Mouse (Mus musculus): ENCODE data around the gene Tmem17. TPM values are rescaled to one million over a fixed set of nuclear protein-coding genes. Genes with fewer than 3 reads are reported as not detected.

Gene Tmem17
- polyA plus RNA-seq, 1 experiment from 2014 or later, result 19.6 TPM

DNA sequence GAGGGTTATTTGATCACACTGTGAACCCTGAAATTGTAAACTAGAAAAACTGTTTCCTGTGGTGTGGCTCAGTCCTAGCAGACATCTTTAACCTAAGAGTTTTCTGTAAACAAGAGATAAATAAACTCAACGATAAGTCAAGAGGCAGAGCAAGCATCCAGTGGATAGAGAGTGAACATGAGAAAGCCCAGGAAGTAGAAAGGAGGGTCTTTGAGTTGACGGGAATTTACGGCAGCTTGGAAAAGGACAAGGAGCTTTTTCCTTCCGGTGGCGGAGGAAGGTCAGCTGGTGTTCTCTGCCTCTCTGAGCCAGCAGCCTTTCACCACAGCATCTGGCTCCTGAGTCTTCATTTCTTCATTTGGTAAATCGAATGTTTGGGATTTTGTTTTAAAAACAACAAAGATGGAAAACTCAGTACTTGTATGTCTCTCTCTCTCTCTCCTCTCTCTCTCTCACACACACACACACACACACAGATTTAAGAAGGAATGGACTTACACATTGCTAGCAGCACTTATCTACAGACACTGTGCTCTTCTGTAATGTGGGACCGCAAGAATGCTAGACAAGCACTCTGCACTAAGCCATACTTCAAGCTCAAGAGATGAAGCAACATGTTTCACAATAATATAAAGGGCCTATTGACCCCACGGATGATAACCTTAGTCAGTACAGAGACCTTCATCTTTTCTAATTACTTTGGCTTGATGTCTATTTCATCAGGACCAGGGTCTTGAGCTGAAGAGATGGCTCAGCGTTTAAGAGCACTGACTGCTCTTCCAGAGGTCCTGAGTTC, 10.9 kb upstream of the Tmem17 start:
- Histone ChIP-seq H3K4me1 (replicated peaks; ENCODE audit: control insufficient read depth, insufficient read depth, low read length) (no peaks in the 10 kb centered on the region), H3K4me3 (replicated peaks; ENCODE audit: low read length) (no peak overlapping the region), H3K4me2 (ENCODE audit: low read length) (no peak overlapping the region), H3K36me3 (ENCODE audit: control insufficient read depth, insufficient read depth) (no peaks in the 10 kb centered on the region), H3K9ac (replicated peaks; ENCODE audit: low read depth, low read length) (no peak overlapping the region), H3K27me3 (replicated peaks; ENCODE audit: control insufficient read depth, insufficient read depth, low read length) (no peaks in the 10 kb centered on the region), H3K27ac (ENCODE audit: low read length) (no peak overlapping the region), H3K9me3 (ENCODE audit: control insufficient read depth, low read length) (no peaks in the 10 kb centered on the region)
- 85% methylated on average over 9 of the region's 9 CpGs for WGBS
- no peak for ATAC-seq

GRCm38 (mm10) chr11:22513075-22513474, 1.2 kb downstream of the Tmem17 start:
- Histone ChIP-seq H3K9me3 (ENCODE audit: control insufficient read depth, low read length) (no peaks in the 10 kb centered on the region), H3K4me3 (replicated peaks; ENCODE audit: low read length) (peak overlapping the region; percentile 96), H3K4me1 (replicated peaks; ENCODE audit: control insufficient read depth, insufficient read depth, low read length) (peaks cover 3% of the 10 kb centered on the region; the same call in 1 of the 2 replicates), H3K27ac (ENCODE audit: low read length) (peak overlapping the region; percentile 97), H3K27me3 (replicated peaks; ENCODE audit: control insufficient read depth, insufficient read depth, low read length) (no peaks in the 10 kb centered on the region), H3K9ac (replicated peaks; ENCODE audit: low read depth, low read length) (peak overlapping the region; percentile 99), H3K36me3 (ENCODE audit: control insufficient read depth, insufficient read depth) (no peaks in the 10 kb centered on the region), H3K4me2 (ENCODE audit: low read length) (peak overlapping the region; percentile 76)
- WGBS, result 22% methylated on average over 11 of the region's 11 CpGs
- ATAC-seq, result 0 out of 2 replicates have a peak, but pooled peaks have one; percentile 5

DNA sequence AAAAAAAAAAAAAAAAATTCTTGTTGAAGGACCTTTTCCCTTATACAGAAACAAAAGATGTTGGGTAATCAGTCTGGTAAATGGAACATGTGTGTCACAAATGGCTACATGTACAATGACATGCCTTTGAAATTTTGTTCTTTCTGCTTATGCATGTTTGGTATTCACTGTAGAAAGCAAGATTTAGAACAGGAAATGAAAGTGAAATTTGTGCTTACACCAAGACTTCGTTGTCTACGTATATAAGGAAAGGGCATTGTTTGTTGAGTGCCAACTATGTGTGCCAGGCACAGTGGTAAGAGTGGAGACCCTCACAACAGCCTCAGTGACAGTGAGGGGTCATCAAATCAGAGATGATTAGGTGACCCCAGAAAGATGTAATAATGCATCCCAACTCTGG, 3.2 kb downstream of the Tmem17 start:
- H3K4me1 ChIP-seq (replicated peaks; ENCODE audit: control insufficient read depth, insufficient read depth, low read length), result peaks cover 3% of the 10 kb centered on the region; the same call in 1 of the 2 replicates
- no peak overlapping the region for H3K9ac ChIP-seq (replicated peaks; ENCODE audit: low read depth, low read length)
- H3K4me2 ChIP-seq (ENCODE audit: low read length), result no peak overlapping the region
- no peaks in the 10 kb centered on the region for H3K27me3 ChIP-seq (replicated peaks; ENCODE audit: control insufficient read depth, insufficient read depth, low read length)
- H3K36me3 ChIP-seq (ENCODE audit: control insufficient read depth, insufficient read depth), result peaks cover 6% of the 10 kb centered on the region; the same call in 1 of the 2 replicates
- 0 out of 2 replicates have a peak, but pooled peaks cover under 1% of the 10 kb centered on the region for H3K9me3 ChIP-seq (ENCODE audit: control insufficient read depth, low read length)
- no peak overlapping the region for H3K4me3 ChIP-seq (replicated peaks; ENCODE audit: low read length)
- H3K27ac ChIP-seq (ENCODE audit: low read length), result no peak overlapping the region
- ATAC-seq, result no peak
- 98% methylated on average over 2 of the region's 2 CpGs for WGBS

GRCm38 (mm10) chr11:22518445-22518844, 6.6 kb downstream of the Tmem17 start:
- Histone ChIP-seq H3K4me3 (replicated peaks; ENCODE audit: low read length) (no peak overlapping the region), H3K4me1 (replicated peaks; ENCODE audit: control insufficient read depth, insufficient read depth, low read length) (no peaks in the 10 kb centered on the region), H3K36me3 (ENCODE audit: control insufficient read depth, insufficient read depth) (peaks cover 6% of the 10 kb centered on the region; the same call in 1 of the 2 replicates), H3K27me3 (replicated peaks; ENCODE audit: control insufficient read depth, insufficient read depth, low read length) (no peaks in the 10 kb centered on the region), H3K9me3 (ENCODE audit: control insufficient read depth, low read length) (0 out of 2 replicates have a peak, but pooled peaks cover 4% of the 10 kb centered on the region), H3K27ac (ENCODE audit: low read length) (no peak overlapping the region), H3K4me2 (ENCODE audit: low read length) (no peak overlapping the region), H3K9ac (replicated peaks; ENCODE audit: low read depth, low read length) (no peak overlapping the region)
- 90% methylated on average over 6 of the region's 6 CpGs for WGBS
- ATAC-seq, result no peak

- whole genome bisulfite sequencing, result 96% methylated on average over 4 of the region's 4 CpGs
- no peak overlapping the region for H3K4me2 ChIP-seq (ENCODE audit: low read length)
- H3K27me3 ChIP-seq (replicated peaks; ENCODE audit: control insufficient read depth, insufficient read depth, low read length), result no peaks in the 10 kb centered on the region
- H3K36me3 ChIP-seq (ENCODE audit: control insufficient read depth, insufficient read depth), result peaks cover 6% of the 10 kb centered on the region; the same call in 1 of the 2 replicates
- ATAC-seq, result no peak
- 0 out of 2 replicates have a peak, but pooled peaks cover 4% of the 10 kb centered on the region for H3K9me3 ChIP-seq (ENCODE audit: control insufficient read depth, low read length)
- no peak overlapping the region for H3K9ac ChIP-seq (replicated peaks; ENCODE audit: low read depth, low read length)
- H3K4me3 ChIP-seq (replicated peaks; ENCODE audit: low read length), result no peak overlapping the region
- no peak overlapping the region for H3K27ac ChIP-seq (ENCODE audit: low read length)
- no peaks in the 10 kb centered on the region for H3K4me1 ChIP-seq (replicated peaks; ENCODE audit: control insufficient read depth, insufficient read depth, low read length)
These were observed 8.4 kb downstream of the Tmem17 start for GRCm38 (mm10) chr11:22520251-22520650.

DNA sequence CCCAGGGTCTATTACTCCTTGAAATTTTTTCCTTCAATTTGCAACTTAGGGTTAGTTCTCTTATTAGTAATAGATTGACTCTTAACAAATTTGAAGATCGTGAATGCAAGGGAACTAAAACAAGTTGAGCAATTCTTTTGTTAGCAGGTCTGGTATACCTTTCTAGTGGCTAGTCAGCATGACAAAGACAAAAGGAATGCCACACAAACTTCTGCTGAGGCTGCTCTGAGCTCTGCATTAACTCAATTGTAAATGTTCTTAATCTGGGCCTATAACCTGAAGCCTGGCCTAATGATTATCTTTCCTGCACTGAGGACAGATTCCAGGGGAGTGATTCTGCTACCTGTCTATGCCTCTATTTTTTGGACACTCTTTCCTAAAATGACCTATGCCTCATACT, 12.7 kb downstream of the Tmem17 start:
- ATAC-seq, result no peak
- Histone ChIP-seq H3K4me3 (replicated peaks; ENCODE audit: low read length) (no peak overlapping the region), H3K4me2 (ENCODE audit: low read length) (no peak overlapping the region), H3K36me3 (ENCODE audit: control insufficient read depth, insufficient read depth) (no peaks in the 10 kb centered on the region), H3K4me1 (replicated peaks; ENCODE audit: control insufficient read depth, insufficient read depth, low read length) (no peaks in the 10 kb centered on the region), H3K27me3 (replicated peaks; ENCODE audit: control insufficient read depth, insufficient read depth, low read length) (no peaks in the 10 kb centered on the region), H3K9ac (replicated peaks; ENCODE audit: low read depth, low read length) (no peak overlapping the region), H3K9me3 (ENCODE audit: control insufficient read depth, low read length) (0 out of 2 replicates have a peak, but pooled peaks cover 8% of the 10 kb centered on the region), H3K27ac (ENCODE audit: low read length) (no peak overlapping the region)
- 82% methylated on average over 1 of the region's 1 CpGs for WGBS

DNA sequence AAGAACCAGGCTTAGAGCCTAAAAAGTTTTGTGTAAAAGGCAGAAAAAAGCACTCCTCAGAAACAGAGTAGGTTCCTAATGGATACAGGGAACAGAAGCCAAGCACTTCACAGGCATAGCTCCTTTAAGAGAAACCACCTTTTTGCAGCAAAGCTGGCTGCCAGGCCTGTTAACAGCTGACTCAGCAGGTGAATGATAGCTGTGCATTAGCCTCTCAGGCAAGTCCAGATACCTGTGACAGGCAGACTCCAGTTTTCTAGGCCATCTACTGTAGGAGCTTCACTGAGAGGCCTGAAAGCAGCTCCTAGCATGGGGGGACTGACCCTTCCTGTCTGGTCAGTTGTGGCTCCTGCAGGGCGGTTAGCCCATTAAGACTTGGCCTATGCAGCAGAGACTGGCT, 28.7 kb downstream of the Tmem17 start:
- no peaks in the 10 kb centered on the region for H3K36me3 ChIP-seq (ENCODE audit: control insufficient read depth, insufficient read depth)
- WGBS, result 85% methylated on average over 1 of the region's 1 CpGs
- H3K9me3 ChIP-seq (ENCODE audit: control insufficient read depth, low read length), result no peaks in the 10 kb centered on the region
- H3K4me3 ChIP-seq (replicated peaks; ENCODE audit: low read length), result no peak overlapping the region
- no peaks in the 10 kb centered on the region for H3K4me1 ChIP-seq (replicated peaks; ENCODE audit: control insufficient read depth, insufficient read depth, low read length)
- H3K4me2 ChIP-seq (ENCODE audit: low read length), result no peak overlapping the region
- no peak overlapping the region for H3K27ac ChIP-seq (ENCODE audit: low read length)
- no peak overlapping the region for H3K9ac ChIP-seq (replicated peaks; ENCODE audit: low read depth, low read length)
- no peaks in the 10 kb centered on the region for H3K27me3 ChIP-seq (replicated peaks; ENCODE audit: control insufficient read depth, insufficient read depth, low read length)
- ATAC-seq, result no peak

DNA sequence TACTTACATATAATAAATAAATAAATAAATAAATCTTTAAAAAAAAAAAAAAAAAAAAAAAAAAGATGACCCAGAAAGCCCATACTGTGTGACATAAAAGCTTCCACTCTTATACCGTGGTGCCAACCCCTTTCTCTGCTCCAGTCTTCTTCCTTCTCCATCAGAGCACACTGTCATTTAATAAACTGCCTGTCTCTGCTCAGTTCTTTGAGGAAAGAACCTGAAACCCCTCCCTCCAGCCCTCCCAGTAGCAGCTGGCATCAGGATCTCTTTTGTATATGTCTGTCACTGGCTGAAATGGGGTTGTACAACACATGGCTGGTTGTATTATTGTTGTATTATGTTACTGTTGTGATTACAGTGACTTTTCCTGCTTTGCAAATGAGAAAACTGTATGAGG, 48.2 kb downstream of the Tmem17 start:
- Histone ChIP-seq H3K4me3 (replicated peaks; ENCODE audit: low read length) (no peak overlapping the region), H3K27me3 (replicated peaks; ENCODE audit: control insufficient read depth, insufficient read depth, low read length) (no peaks in the 10 kb centered on the region), H3K9me3 (ENCODE audit: control insufficient read depth, low read length) (no peaks in the 10 kb centered on the region), H3K27ac (ENCODE audit: low read length) (peak overlapping the region; percentile 46), H3K36me3 (ENCODE audit: control insufficient read depth, insufficient read depth) (no peaks in the 10 kb centered on the region), H3K4me2 (ENCODE audit: low read length) (no peak overlapping the region), H3K4me1 (replicated peaks; ENCODE audit: control insufficient read depth, insufficient read depth, low read length) (peaks cover 15% of the 10 kb centered on the region), H3K9ac (replicated peaks; ENCODE audit: low read depth, low read length) (no peak overlapping the region)
- 10% methylated on average over 1 of the region's 1 CpGs for WGBS
- ATAC-seq, result peak; percentile 61

DNA sequence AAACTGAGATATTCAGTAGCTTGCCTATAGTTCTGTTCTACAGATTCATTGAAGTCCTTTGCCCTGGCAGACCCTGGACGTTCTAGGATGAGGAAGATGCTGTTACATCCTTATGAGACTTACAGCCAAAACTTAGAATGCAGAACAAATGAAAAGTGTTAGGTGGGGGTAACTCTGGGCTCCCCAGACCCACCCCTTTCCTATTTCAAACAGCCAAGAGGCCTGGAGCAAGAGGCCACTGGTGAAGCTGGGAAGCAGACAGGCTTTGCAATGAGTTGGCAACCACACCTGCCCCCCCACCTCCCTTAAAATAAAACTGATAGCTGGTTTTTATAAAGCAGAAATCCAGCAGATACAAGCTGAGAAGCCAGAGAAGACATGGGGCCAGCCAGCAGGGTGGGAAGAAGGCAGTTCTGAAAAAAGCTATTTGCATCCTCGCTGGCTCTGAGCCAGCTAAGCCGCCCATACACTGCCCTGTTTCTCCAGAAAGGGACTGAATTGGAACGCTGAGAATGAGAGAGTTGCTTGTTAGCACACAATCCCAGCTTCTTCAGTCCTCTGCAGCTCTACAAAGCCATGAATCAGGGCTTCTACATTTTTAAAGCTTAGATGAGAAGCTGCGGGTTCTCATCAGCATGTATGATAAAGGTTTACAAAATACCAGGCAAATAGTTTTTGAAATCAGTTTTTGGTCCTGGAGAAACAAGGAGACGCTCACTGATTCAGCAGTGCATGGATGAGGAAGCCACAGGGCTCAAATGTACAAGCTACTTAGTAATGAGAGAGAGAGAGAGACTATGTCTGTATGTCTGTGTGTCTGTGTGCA, 48.8 kb downstream of the Tmem17 start:
- 7% methylated on average over 6 of the region's 6 CpGs for WGBS
- peak overlapping the region; percentile 1; the same call in 1 of the 2 replicates for H3K4me2 ChIP-seq (ENCODE audit: low read length)
- no peak overlapping the region for H3K4me3 ChIP-seq (replicated peaks; ENCODE audit: low read length)
- no peaks in the 10 kb centered on the region for H3K36me3 ChIP-seq (ENCODE audit: control insufficient read depth, insufficient read depth)
- peaks cover 15% of the 10 kb centered on the region for H3K4me1 ChIP-seq (replicated peaks; ENCODE audit: control insufficient read depth, insufficient read depth, low read length)
- 0 out of 2 replicates have a peak overlapping the region, but pooled peaks have one; percentile 12 for H3K9ac ChIP-seq (replicated peaks; ENCODE audit: low read depth, low read length)
- H3K27ac ChIP-seq (ENCODE audit: low read length), result peak overlapping the region; percentile 46
- ATAC-seq, result peak; percentile 95
- H3K9me3 ChIP-seq (ENCODE audit: control insufficient read depth, low read length), result no peaks in the 10 kb centered on the region
- H3K27me3 ChIP-seq (replicated peaks; ENCODE audit: control insufficient read depth, insufficient read depth, low read length), result no peaks in the 10 kb centered on the region
